Mouse (Mus musculus) small intestine, adult 2 months (tissue): Measurements from ENCODE around the gene Nsun4.

Experiments
- CTCF ChIP-seq: fragments of 200-500 bp; IDR thresholded peaks from 2 replicates; pipeline ENCODE4 v1.5.1; 2012; ENCODE audit warnings: low read depth, mild to moderate bottlenecking, control low read depth, inconsistent platforms, low read length, moderate library complexity, mixed read lengths; ENCODE audit not compliant: insufficient replicate concordance, insufficient read length; ENCODE audit errors: extremely low read depth
- POLR2A ChIP-seq: fragments of 200-500 bp; IDR thresholded peaks from 2 replicates; pipeline ENCODE4 v1.6.1; 2012; ENCODE audit warnings: low read depth, mild to moderate bottlenecking, control low read depth, inconsistent platforms, low read length, moderate library complexity

- TF ChIP-seq POLR2A (no peak), CTCF (no peak)
Measured at GRCm38 (mm10) chr4:116001206-116001605, 52.5 kb downstream of the Nsun4 start.
